ENCODE assay signal across 11 mouse cellular contexts in the genomic region with DNA sequence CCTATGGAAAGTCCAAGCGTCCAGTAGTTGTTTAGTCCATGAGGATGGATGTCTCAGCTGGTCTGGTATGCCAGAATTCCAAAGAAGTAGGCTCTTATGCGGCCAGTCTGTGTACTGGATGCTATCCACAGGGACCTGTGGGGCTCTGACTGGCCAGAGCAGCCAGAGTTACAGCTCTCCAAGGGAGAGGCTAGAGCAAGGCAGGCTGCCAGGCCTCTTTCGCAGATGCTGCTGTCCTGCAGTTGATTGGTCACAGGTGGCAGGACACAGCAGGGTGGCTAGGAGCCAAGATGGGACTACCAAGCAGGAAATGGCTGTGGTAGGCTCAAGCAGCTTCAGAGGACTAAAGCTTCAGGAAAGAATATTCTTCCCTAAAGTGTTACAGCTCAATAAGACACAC.
DNase-seq lines count a peak whose midpoint lies in the region; ATAC-seq lines count a peak whose summit lies in the region.
"Had no signal": no experiment of that assay in that cellular context is flagged by ENCODE, and none has a peak within 500 bp of the region (broad histone marks: within the 10 kb centered on the region; RNA-seq: fewer than 3 reads in every experiment).

No protein-coding gene starts in this region.

- H3K4me3 ChIP-seq in heart, embryonic 11.5 days (ENCODE audit: low read depth, low read length): no peak overlapping the region
- H3K4me3 ChIP-seq in lung, embryonic 16.5 days (ENCODE audit: low read length): no peak overlapping the region
- H3K4me3 ChIP-seq: midbrain, embryonic 15.5 days had no signal

- no peaks in the 10 kb centered on the region for H3K4me1 ChIP-seq in heart, embryonic 11.5 days (ENCODE audit: control insufficient read depth, insufficient read depth, low read length)
- no peaks in the 10 kb centered on the region for H3K4me1 ChIP-seq in lung, embryonic 16.5 days (replicated peaks; ENCODE audit: control insufficient read depth, insufficient read depth, low read length)
- H3K4me1 ChIP-seq: midbrain, embryonic 15.5 days had no signal

- no peak overlapping the region for H3K27ac ChIP-seq in heart, embryonic 11.5 days (ENCODE audit: low read depth, low read length)
- H3K27ac ChIP-seq in lung, embryonic 16.5 days (ENCODE audit: low read length): no peak overlapping the region
- H3K27ac ChIP-seq: midbrain, embryonic 15.5 days had no signal

- 65% methylated on average over 3 of the region's 3 CpGs for WGBS in heart, embryonic 11.5 days (ENCODE audit: insufficient replicate concordance)
- 46% methylated on average over 3 of the region's 3 CpGs for WGBS in lung, embryonic 16.5 days

- no peak overlapping the region for H3K9ac ChIP-seq in heart, embryonic 11.5 days (ENCODE audit: low read depth, low read length)
- no peak overlapping the region for H3K9ac ChIP-seq in lung, embryonic 16.5 days (ENCODE audit: low read length)
- H3K9ac ChIP-seq: midbrain, embryonic 15.5 days had no signal

- ATAC-seq in heart, embryonic 11.5 days (replicated peaks; ENCODE audit: insufficient number of reproducible peaks, low FRiP score, low TSS enrichment): no peak
- 0 out of 2 replicates have a peak, but pooled peaks have one; percentile 15 for ATAC-seq in lung, embryonic 16.5 days (ENCODE audit: low read depth)
- no peak for ATAC-seq in inflammation-experienced regulatory T-cells, adult 6 months
- ATAC-seq: midbrain, embryonic 15.5 days had no signal

- DNase-seq in adrenal gland, postnatal 10 days: peak; percentile 3
- no peak for DNase-seq in adrenal gland, adult 8-10 months
- peak; percentile 60 for DNase-seq in heart, postnatal 4 days
- no peak for DNase-seq in lung, postnatal 36 days
- DNase-seq in kidney, postnatal 14 days: peak; percentile 30
- DNase-seq: lung, postnatal 14 days; thymus, postnatal 14 days had no signal

- H3K4me2 ChIP-seq in heart, embryonic 11.5 days: no peak overlapping the region
- H3K4me2 ChIP-seq in lung, embryonic 16.5 days (ENCODE audit: low read depth, low read length): no peak overlapping the region
- H3K4me2 ChIP-seq: midbrain, embryonic 15.5 days had no signal

- no peaks in the 10 kb centered on the region for H3K36me3 ChIP-seq in heart, embryonic 11.5 days (ENCODE audit: control insufficient read depth, insufficient read depth, low read length)
- H3K36me3 ChIP-seq in lung, embryonic 16.5 days (ENCODE audit: control insufficient read depth, insufficient read depth, low read length): no peaks in the 10 kb centered on the region
- H3K36me3 ChIP-seq: midbrain, embryonic 15.5 days had no signal

- no peaks in the 10 kb centered on the region for H3K27me3 ChIP-seq in heart, embryonic 11.5 days (ENCODE audit: control insufficient read depth, insufficient read depth, low read length)
- no peaks in the 10 kb centered on the region for H3K27me3 ChIP-seq in lung, embryonic 16.5 days (ENCODE audit: control insufficient read depth, insufficient read depth, low read depth, low read length)
- H3K27me3 ChIP-seq: midbrain, embryonic 15.5 days had no signal

- no peaks in the 10 kb centered on the region for H3K9me3 ChIP-seq in heart, embryonic 11.5 days (replicated peaks; ENCODE audit: control insufficient read depth, low read length)
- no peaks in the 10 kb centered on the region for H3K9me3 ChIP-seq in lung, embryonic 16.5 days (ENCODE audit: control insufficient read depth, low read length)
- H3K9me3 ChIP-seq: midbrain, embryonic 15.5 days had no signal

Comparison
In these comparisons a context has a peak if more than half of its experiments do, and no peak if none do; other contexts are left out.
1. DNase-seq: peak in adrenal gland, postnatal 10 days (single experiment), heart, postnatal 4 days (single experiment) and kidney, postnatal 14 days (single experiment); none in adrenal gland, adult 8-10 months (single experiment) and lung, postnatal 36 days (single experiment).